Mouse (Mus musculus) forebrain, embryonic 14.5 days (tissue): ENCODE results near the gene Nfatc3. TPM values are rescaled to one million over a fixed set of nuclear protein-coding genes. Genes with fewer than 3 reads are reported as not detected.

Experiments used
- ATAC-seq: fragments of 200-750 bp; cut with Nextera tagmentation; 2 replicates; pipeline ENCODE4 v1.8.0; 2017; ENCODE audit warnings: mild to moderate bottlenecking, moderate library complexity
- DNase-seq: peaks from one replicate; pipeline ENCODE4 v3.0.0-alpha.2; 2015; ENCODE audit warnings: low spot score
- H3K27ac ChIP-seq: fragments of 300-500 bp; sonication (generic); 2 replicates; pipeline ENCODE4 v1.5.1; 2014; ENCODE audit warnings: low read depth, mild to moderate bottlenecking, control low read depth, low read length, moderate library complexity
- H3K27me3 ChIP-seq: fragments of 300-500 bp; sonication (generic); replicated peaks from 2 replicates; pipeline ENCODE4 v1.6.1; 2014; ENCODE audit warnings: low read length, control low read depth, mixed read lengths; ENCODE audit not compliant: control insufficient read depth, insufficient read depth
- H3K36me3 ChIP-seq: fragments of 300-500 bp; sonication (generic); 2 replicates; pipeline ENCODE4 v1.6.1; 2014; ENCODE audit warnings: low read length, control low read depth; ENCODE audit not compliant: control insufficient read depth, insufficient read depth
- H3K4me1 ChIP-seq: fragments of 300-500 bp; sonication (generic); 2 replicates; pipeline ENCODE4 v1.6.1; 2014; ENCODE audit warnings: antibody characterized with exemption, low read length, control low read depth; ENCODE audit not compliant: control insufficient read depth, insufficient read depth
- H3K4me2 ChIP-seq: fragments of 300-500 bp; sonication (generic); 2 replicates; pipeline ENCODE4 v1.6.1; 2014; ENCODE audit warnings: mild to moderate bottlenecking, control low read depth, low read length
- H3K4me3 ChIP-seq: fragments of 300-500 bp; sonication (generic); 2 replicates; pipeline ENCODE4 v1.5.1; 2014; ENCODE audit warnings: low read depth, low read length, control low read depth
- H3K9ac ChIP-seq: fragments of 300-500 bp; sonication (generic); 2 replicates; pipeline ENCODE4 v1.6.1; 2014; ENCODE audit warnings: mild to moderate bottlenecking, low read length, control low read depth, moderate library complexity
- H3K9me3 ChIP-seq: fragments of 300-500 bp; sonication (generic); replicated peaks from 2 replicates; pipeline ENCODE4 v1.6.1; 2016; ENCODE audit warnings: low read length, control low read depth, mixed read lengths; ENCODE audit not compliant: control insufficient read depth
- WGBS: fragments of 180-500 bp; shearing (Covaris S2); extraction: QIAGEN DNeasy Blood & Tissue Kit; methylation state at CpG from one replicate; pipeline ENCODE4 v1.1.7; 2014; 5-methylcytosine and 5-hydroxymethylcytosine counted together
- polyA plus RNA-seq: library from polyadenylated mRNA; unstranded; fragments of >200 nt; fragmentation: Nextera tagmentation; extraction: Ambion mirVana; gene quantifications from 2 replicates; pipeline ENCODE4 v1.2.1, GENCODE M21; 2014

The Nfatc3 gene
- polyA plus RNA-seq, 1 experiment from 2014 or later, result 2.6 TPM

DNA sequence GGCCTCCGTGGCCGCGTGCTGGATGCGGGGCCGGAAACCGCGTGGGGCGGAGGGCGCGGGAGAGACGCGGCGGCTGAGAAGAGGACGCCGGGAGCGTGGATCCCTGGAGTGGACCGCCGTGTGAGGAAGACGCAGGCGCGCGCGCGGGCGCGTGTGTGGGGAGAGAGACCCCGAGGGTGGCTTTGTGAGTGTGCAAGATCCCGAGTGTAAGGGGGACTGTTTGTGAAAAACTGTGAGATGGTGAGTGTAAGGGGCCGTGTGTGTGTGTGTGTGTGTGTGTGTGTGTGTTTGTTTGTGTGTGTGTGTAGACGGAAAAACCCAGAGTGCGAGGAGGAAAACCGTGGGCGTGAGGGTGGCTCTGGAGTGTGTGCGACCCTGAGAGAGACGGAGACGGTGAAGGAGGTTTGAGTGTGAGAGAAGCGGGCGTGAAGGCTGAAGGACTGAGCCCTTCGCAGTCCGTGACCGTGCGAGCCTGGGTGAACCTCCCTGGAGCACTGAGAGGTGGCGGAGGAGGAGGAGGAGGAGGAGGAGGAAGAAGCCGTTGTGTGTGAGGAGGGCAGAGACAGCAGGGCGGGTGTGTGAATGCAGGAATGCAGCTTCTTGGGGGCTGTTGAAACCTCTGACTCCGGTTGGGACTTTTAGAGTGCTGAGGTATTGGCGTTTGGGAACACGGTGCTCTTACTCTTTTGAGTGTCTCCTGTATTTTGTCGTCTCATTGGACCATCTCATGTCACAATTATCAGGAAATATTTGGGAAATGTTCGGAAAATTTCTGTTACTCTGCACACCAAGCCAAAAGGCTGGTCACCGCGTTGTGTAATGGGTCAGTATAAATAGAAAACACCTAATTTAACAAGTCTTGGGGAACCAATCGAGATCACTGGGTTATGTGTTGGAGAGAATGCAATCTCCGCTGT is 110.6 kb downstream of the Nfatc3 start:
- Histone ChIP-seq H3K4me3 (peak overlapping the region; percentile 81), H3K27ac (peak overlapping the region; percentile 90), H3K36me3 (peaks cover 4% of the 10 kb centered on the region; the same call in 1 of the 2 replicates), H3K4me2 (peak overlapping the region; percentile 91), H3K9me3 (no peaks in the 10 kb centered on the region), H3K4me1 (peaks cover 5% of the 10 kb centered on the region; the same call in 1 of the 2 replicates), H3K9ac (peak overlapping the region; percentile 93), H3K27me3 (no peaks in the 10 kb centered on the region)
- peak; percentile 80 for ATAC-seq
- DNase-seq, result peak; percentile 75
- 2% methylated on average over 54 of the region's 54 CpGs for WGBS

DNA sequence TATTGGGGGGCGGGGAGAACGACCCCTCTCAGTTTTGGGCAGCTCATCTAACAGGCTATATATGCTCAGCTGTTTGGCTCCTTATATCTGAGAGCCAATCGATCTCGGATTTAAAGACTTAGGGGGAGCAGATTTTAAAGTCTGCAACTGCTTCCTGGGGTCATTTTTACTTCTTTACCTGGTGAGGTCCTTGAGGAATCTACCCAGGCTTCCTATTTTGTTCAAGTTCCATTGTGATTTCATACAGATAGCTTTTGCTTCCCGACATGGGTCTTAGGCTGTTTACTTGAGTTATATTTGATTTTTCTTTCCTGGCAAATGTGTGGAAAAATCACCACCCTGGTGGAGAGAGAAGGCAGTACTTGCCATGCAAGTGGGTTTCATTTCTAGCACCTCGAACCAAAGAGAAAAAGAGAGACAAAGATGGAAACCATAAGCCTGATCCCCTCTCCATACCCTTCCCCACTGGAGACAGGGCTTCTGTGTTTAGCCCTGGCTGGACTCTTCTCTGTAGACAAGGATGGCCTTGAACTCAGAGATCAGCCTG is 111.4 kb downstream of the Nfatc3 start:
- WGBS, result 36% methylated on average over 6 of the region's 6 CpGs
- Histone ChIP-seq H3K27ac (no peak overlapping the region), H3K4me1 (peaks cover 5% of the 10 kb centered on the region; the same call in 1 of the 2 replicates), H3K9me3 (no peaks in the 10 kb centered on the region), H3K4me3 (peak overlapping the region; percentile 81), H3K9ac (peak overlapping the region; percentile 93), H3K4me2 (peak overlapping the region; percentile 91), H3K27me3 (no peaks in the 10 kb centered on the region), H3K36me3 (no peaks in the 10 kb centered on the region)
- DNase-seq (no peak), ATAC-seq (no peak)

DNA sequence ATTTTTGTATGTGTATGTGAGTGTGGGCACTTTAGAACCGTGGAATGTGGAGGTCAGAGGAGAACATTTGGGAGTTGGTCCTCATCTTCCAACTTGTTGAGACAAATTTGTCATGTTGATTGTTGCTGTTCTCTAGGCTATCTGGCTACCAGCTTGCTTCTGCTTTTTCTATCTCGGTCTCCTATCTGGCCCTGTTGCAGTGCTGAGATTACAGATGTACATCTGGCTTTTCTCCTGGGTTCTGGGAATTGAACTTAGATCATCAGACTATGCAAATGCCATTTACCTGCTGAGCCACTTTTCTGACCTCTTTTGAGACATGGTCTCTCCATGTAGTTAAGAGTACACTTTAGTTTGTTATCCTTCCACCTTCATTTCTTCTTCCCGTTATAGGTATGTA is 114.9 kb downstream of the Nfatc3 start:
- Histone ChIP-seq H3K27me3 (no peaks in the 10 kb centered on the region), H3K4me3 (no peak overlapping the region), H3K9me3 (no peaks in the 10 kb centered on the region), H3K27ac (no peak overlapping the region), H3K4me1 (peaks cover 11% of the 10 kb centered on the region; the same call in 1 of the 2 replicates), H3K36me3 (no peaks in the 10 kb centered on the region), H3K9ac (no peak overlapping the region), H3K4me2 (no peak overlapping the region)
- ATAC-seq (no peak), DNase-seq (no peak)
- 92% methylated on average over 3 of the region's 3 CpGs for WGBS

DNA sequence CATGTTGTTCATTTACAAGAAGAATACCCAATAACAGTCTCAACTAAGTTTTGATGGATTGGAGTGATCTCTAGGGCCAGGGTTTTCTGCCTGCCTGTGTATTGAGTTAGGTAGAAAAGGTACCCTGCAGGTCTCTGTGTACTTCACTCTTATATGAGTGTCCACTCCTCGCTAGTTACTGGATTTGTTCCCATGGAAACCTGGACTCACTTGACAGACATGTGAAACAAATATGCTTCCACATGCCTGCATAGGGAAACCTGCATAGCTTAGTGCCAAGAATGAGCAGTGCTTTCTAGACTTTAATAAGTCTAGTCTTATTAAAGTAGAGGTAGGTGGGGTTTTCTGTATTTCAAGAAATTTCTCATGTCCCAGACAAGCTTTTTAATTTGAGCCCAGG is 118.3 kb downstream of the Nfatc3 start:
- WGBS, result 4% methylated on average over 1 of the region's 1 CpGs
- ATAC-seq, result no peak
- H3K9me3 ChIP-seq, result no peaks in the 10 kb centered on the region

DNA sequence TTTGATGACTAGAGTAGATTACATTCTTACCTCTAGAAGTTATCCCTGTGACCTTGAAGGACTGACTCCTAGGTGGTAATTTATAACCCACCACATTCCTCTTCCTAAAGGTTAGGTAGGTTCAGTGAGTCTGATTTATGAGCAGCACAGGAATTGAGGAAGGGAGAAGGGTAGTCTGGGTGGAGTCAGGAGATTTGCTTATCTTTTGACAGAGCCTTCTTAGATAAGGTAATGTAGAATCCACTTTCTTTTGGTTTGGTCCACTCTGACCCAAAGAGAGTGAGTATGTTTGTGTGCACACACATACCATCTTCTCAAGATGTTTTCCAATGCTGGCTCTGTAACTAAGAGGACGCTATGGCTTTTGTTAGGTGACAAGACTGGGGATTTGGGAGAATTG is 119.0 kb downstream of the Nfatc3 start:
- no peak overlapping the region for H3K4me2 ChIP-seq
- no peak overlapping the region for H3K4me3 ChIP-seq
- H3K4me1 ChIP-seq, result 0 out of 2 replicates have a peak, but pooled peaks cover 6% of the 10 kb centered on the region
- no peaks in the 10 kb centered on the region for H3K9me3 ChIP-seq
- H3K27me3 ChIP-seq, result no peaks in the 10 kb centered on the region
- peaks cover 14% of the 10 kb centered on the region for H3K36me3 ChIP-seq
- no peak overlapping the region for H3K9ac ChIP-seq
- DNase-seq (no peak), ATAC-seq (no peak)
- no peak overlapping the region for H3K27ac ChIP-seq
- 91% methylated on average over 1 of the region's 1 CpGs for WGBS

More for the DNA sequence above, 118.3 kb downstream of the Nfatc3 start:
- no peak overlapping the region for H3K27ac ChIP-seq
- H3K9ac ChIP-seq, result no peak overlapping the region
- H3K4me3 ChIP-seq, result no peak overlapping the region
- peak; percentile 41 for DNase-seq
- 0 out of 2 replicates have a peak, but pooled peaks cover 6% of the 10 kb centered on the region for H3K4me1 ChIP-seq
- H3K27me3 ChIP-seq, result no peaks in the 10 kb centered on the region
- H3K4me2 ChIP-seq, result no peak overlapping the region
- peaks cover 10% of the 10 kb centered on the region for H3K36me3 ChIP-seq

DNA sequence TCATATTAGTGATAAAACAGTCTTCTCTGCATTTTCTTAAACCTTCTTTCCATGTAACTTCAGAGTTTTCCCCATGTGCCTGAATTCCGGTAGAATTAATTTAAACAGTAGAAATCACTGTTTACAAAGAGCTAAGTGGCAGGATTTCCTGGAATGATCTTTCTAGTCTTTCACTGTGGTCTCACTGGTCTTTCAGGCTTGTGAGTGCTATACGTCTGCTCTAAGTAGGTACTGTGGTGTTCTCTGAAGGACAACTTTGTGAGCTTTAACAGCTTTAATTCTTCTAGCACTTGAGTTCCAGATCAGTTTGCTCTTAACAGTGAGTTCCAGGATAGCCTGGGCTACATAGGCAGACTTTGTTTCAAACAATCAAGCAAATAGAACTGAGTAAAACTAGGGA is 119.8 kb downstream of the Nfatc3 start:
- Histone ChIP-seq H3K4me3 (no peak overlapping the region), H3K36me3 (peaks cover 20% of the 10 kb centered on the region), H3K27ac (no peak overlapping the region), H3K4me2 (no peak overlapping the region), H3K9me3 (no peaks in the 10 kb centered on the region), H3K9ac (no peak overlapping the region), H3K4me1 (0 out of 2 replicates have a peak, but pooled peaks cover 6% of the 10 kb centered on the region), H3K27me3 (no peaks in the 10 kb centered on the region)
- DNase-seq, result no peak
- no peak for ATAC-seq
- WGBS, result 76% methylated on average over 2 of the region's 2 CpGs

Other genes starting within 250 kb of the Nfatc3 start
- 8.1 and 10.4 TPM in 2 replicates for gene Ranbp10, start 231.5 kb upstream of the Nfatc3 start, polyA plus RNA-seq
- 0.83 TPM in 2 replicates for gene Tsnaxip1, start 231.1 kb upstream of the Nfatc3 start, polyA plus RNA-seq
- 50.7 and 51.8 TPM in 2 replicates for gene Cenpt, start 205.6 kb upstream of the Nfatc3 start, polyA plus RNA-seq
- gene Thap11, start 203.7 kb upstream of the Nfatc3 start, polyA plus RNA-seq, result 51.7 and 60.8 TPM in 2 replicates
- 224 and 283 TPM in 2 replicates for gene Nutf2, start 198.3 kb upstream of the Nfatc3 start, polyA plus RNA-seq
- gene Edc4, start 178.0 kb upstream of the Nfatc3 start, polyA plus RNA-seq, result 27.9 and 39.4 TPM in 2 replicates
- 0.42 and 0.66 TPM in 2 replicates for gene Nrn1l, start 165.3 kb upstream of the Nfatc3 start, polyA plus RNA-seq
- 8.2 and 8.5 TPM in 2 replicates for gene Pskh1, start 158.4 kb upstream of the Nfatc3 start, polyA plus RNA-seq
- gene Ctrl, start 125.0 kb upstream of the Nfatc3 start, polyA plus RNA-seq, result 1.9 and 2.5 TPM in 2 replicates
- 48.2 and 57.8 TPM in 2 replicates for gene Psmb10, start 120.4 kb upstream of the Nfatc3 start, polyA plus RNA-seq
- gene Lcat, start 115.5 kb upstream of the Nfatc3 start, polyA plus RNA-seq, result 0.17 and 0.48 TPM in 2 replicates
- 5.1 and 9.4 TPM in 2 replicates for gene Slc12a4, start 92.7 kb upstream of the Nfatc3 start, polyA plus RNA-seq
- gene Dpep3, start 79.4 kb upstream of the Nfatc3 start, polyA plus RNA-seq, result not detected in 2 replicates
- gene Dus2, start 67.5 kb upstream of the Nfatc3 start, polyA plus RNA-seq, result 18.4 and 20.3 TPM in 2 replicates
- gene Dpep2nb, start 52.9 kb upstream of the Nfatc3 start, polyA plus RNA-seq, result not detected in 2 replicates
- gene Ddx28, start 47.0 kb upstream of the Nfatc3 start, polyA plus RNA-seq, result 21.6 and 22.2 TPM in 2 replicates
- 0.15 TPM in 1 of 2 replicates, not detected in the other for gene Esrp2, start 78.1 kb downstream of the Nfatc3 start, polyA plus RNA-seq
- gene Pla2g15, start 91.6 kb downstream of the Nfatc3 start, polyA plus RNA-seq, result 7.8 and 7.9 TPM in 2 replicates
- 78.2 and 86.3 TPM in 2 replicates for gene Slc7a6, start 110.0 kb downstream of the Nfatc3 start, polyA plus RNA-seq
- 27.7 and 33.8 TPM in 2 replicates for gene Slc7a6os, start 152.1 kb downstream of the Nfatc3 start, polyA plus RNA-seq
- 54.1 and 59.5 TPM in 2 replicates for gene Prmt7, start 152.1 kb downstream of the Nfatc3 start, polyA plus RNA-seq